Mouse (Mus musculus) liver, postnatal 0 days (tissue): ENCODE results near the gene Mia3.

Source experiments
- CTCF ChIP-seq: sonication (generic); IDR thresholded peaks from 2 replicates; pipeline ENCODE4 v1.5.1; 2016; ENCODE audit warnings: antibody characterized with exemption, low read depth
- EP300 ChIP-seq: IDR thresholded peaks from 2 replicates; pipeline ENCODE4 v1.6.1; 2016; ENCODE audit warnings: antibody characterized with exemption, low read depth, mild to moderate bottlenecking

GRCm38 (mm10) chr1:183381816-183382215, 12.5 kb upstream of the Mia3 start:
- no peak for TF ChIP-seq EP300
- no peak for TF ChIP-seq CTCF
